Mouse (Mus musculus) kidney, embryonic 15.5 days (tissue): ENCODE measurements around the gene Pip4k2a. TPM values are rescaled to one million over a fixed set of nuclear protein-coding genes. Genes with fewer than 3 reads are reported as not detected.

ENCODE experiments used
- ATAC-seq: fragments of 200-750 bp; cut with Nextera tagmentation; replicated peaks from 2 replicates; pipeline ENCODE4 v1.8.0; 2017; ENCODE audit warnings: moderate TSS enrichment; ENCODE audit not compliant: low FRiP score
- H3K27ac ChIP-seq: fragments of 300-500 bp; sonication (generic); 2 replicates; pipeline ENCODE4 v1.5.1; 2015; ENCODE audit warnings: mild to moderate bottlenecking, inconsistent platforms
- H3K27me3 ChIP-seq: fragments of 300-500 bp; sonication (generic); 2 replicates; pipeline ENCODE4 v1.6.1; 2015; ENCODE audit warnings: inconsistent platforms
- H3K36me3 ChIP-seq: fragments of 300-500 bp; sonication (generic); 2 replicates; pipeline ENCODE4 v1.6.1; 2015; ENCODE audit warnings: inconsistent platforms
- H3K4me1 ChIP-seq: fragments of 300-500 bp; sonication (generic); 2 replicates; pipeline ENCODE4 v1.6.1; 2015; ENCODE audit warnings: inconsistent platforms
- H3K4me2 ChIP-seq: fragments of 300-500 bp; sonication (generic); 2 replicates; pipeline ENCODE4 v1.6.1; 2015; ENCODE audit warnings: moderate library complexity, mild to moderate bottlenecking, inconsistent platforms
- H3K4me3 ChIP-seq: fragments of 300-500 bp; sonication (generic); replicated peaks from 2 replicates; pipeline ENCODE4 v1.5.1; 2015; ENCODE audit warnings: mild to moderate bottlenecking, inconsistent platforms
- H3K9ac ChIP-seq: fragments of 300-500 bp; sonication (generic); 2 replicates; pipeline ENCODE4 v1.6.1; 2015; ENCODE audit warnings: mild to moderate bottlenecking, inconsistent platforms
- H3K9me3 ChIP-seq: fragments of 300-500 bp; sonication (generic); replicated peaks from 2 replicates; pipeline ENCODE4 v1.6.1; 2016; ENCODE audit warnings: inconsistent platforms
- WGBS: fragments of 180-500 bp; shearing (Covaris S2); methylation state at CpG from one replicate; pipeline ENCODE4 v1.1.7; 2015; ENCODE audit warnings: mixed read lengths; 5-methylcytosine and 5-hydroxymethylcytosine counted together
- polyA plus RNA-seq: library from polyadenylated mRNA; unstranded; fragments of >200 nt; fragmentation: Nextera tagmentation; extraction: Ambion mirVana; gene quantifications from 2 replicates; pipeline ENCODE4 v1.2.1, GENCODE M21; 2015

The Pip4k2a gene
- polyA plus RNA-seq, 1 experiment from 2014 or later, result 13.2 TPM

DNA sequence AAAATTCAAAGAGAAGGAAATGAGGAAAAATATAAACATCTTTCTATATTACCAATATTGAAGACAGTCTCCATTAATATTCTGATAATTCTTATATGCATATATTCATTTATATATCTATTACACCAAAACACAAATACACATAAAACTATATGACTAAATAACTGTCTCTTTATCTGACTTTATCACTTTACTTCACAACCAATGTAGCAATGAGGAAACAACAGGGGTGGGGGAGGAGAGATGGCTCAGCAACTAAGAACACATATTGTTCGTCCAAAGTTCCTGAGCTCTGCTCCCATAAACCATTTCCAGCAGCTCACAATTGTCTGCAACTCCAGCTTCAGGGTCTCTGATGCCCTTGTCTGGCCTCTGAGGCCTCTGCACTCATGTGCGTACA is 47.2 kb downstream of the Pip4k2a start:
- no peak overlapping the region for H3K9ac ChIP-seq
- H3K27ac ChIP-seq, result no peak overlapping the region
- H3K4me2 ChIP-seq, result no peak overlapping the region
- H3K36me3 ChIP-seq, result no peaks in the 10 kb centered on the region
- no peak for ATAC-seq
- no peak overlapping the region for H3K4me3 ChIP-seq
- 60% methylated on average over 2 of the region's 2 CpGs for WGBS
- H3K27me3 ChIP-seq, result no peaks in the 10 kb centered on the region
- H3K4me1 ChIP-seq, result peaks cover 33% of the 10 kb centered on the region
- H3K9me3 ChIP-seq, result no peaks in the 10 kb centered on the region

DNA sequence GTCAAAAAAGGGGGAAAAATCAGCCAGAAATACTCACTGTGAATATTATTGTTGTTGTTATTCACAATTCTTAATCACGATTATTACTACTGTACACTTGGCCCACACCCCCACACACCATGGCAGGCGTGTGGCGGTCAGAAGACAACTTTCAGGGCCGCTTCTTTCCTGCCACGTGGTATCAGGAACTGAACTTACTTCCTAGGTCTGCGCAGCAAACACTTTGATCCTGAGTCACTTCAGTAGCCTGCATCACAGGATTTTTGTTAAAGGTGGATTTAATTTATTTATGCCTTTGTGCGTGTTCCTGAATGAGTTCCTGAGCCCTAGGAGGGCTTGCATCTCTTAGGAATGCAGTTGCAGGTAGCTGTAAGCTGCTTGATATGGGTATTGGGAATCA is 49.2 kb downstream of the Pip4k2a start:
- WGBS, result 82% methylated on average over 7 of the region's 7 CpGs
- no peak overlapping the region for H3K9ac ChIP-seq

DNA sequence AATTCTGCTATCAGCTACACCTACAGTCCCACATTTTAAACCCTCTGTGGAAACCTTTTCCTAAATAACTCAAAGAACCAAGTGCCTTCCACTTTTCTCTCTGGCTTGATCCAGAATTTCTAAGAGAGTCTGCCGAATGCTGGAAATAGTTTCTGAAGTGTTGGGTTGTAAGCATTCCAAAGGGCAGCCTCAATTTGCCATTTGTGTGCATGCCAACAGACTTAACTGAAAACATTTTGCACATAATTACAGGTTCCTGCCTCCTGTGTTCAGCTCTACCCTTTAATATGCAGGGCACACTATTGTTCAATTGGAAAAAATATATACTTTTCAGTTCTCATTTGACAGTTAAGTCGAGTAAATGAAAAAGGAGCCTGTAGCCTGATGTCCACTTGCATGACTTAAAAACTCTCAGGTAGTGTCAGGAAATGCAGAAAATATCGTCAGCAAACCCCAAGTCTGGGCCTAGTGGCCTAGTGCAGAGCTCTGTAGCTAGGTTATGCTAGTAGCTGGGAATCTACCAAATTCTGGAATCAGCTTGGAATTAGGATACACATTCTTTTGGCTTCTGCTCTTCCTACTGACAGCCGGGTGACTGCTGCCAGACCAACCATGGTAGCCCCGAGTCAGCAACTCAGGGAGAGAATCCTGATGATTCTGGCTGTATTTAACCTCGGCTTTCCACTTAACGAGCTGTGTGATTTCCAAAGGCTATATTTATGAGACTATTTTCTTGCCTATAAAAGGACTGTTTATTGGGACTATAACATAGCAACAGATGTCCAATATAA is 50.1 kb downstream of the Pip4k2a start:
- no peaks in the 10 kb centered on the region for H3K27me3 ChIP-seq
- H3K9ac ChIP-seq, result no peak overlapping the region
- H3K27ac ChIP-seq, result no peak overlapping the region
- H3K36me3 ChIP-seq, result no peaks in the 10 kb centered on the region
- peaks cover 25% of the 10 kb centered on the region for H3K4me1 ChIP-seq
- H3K9me3 ChIP-seq, result no peaks in the 10 kb centered on the region
- ATAC-seq, result no peak
- H3K4me3 ChIP-seq, result no peak overlapping the region
- WGBS, result 56% methylated on average over 7 of the region's 7 CpGs
- no peak overlapping the region for H3K4me2 ChIP-seq

More for the DNA sequence above, 49.2 kb downstream of the Pip4k2a start:
- Histone ChIP-seq H3K27me3 (no peaks in the 10 kb centered on the region), H3K27ac (no peak overlapping the region), H3K4me2 (no peak overlapping the region), H3K36me3 (no peaks in the 10 kb centered on the region), H3K9me3 (no peaks in the 10 kb centered on the region), H3K4me1 (peaks cover 26% of the 10 kb centered on the region), H3K4me3 (no peak overlapping the region)
- no peak for ATAC-seq

DNA sequence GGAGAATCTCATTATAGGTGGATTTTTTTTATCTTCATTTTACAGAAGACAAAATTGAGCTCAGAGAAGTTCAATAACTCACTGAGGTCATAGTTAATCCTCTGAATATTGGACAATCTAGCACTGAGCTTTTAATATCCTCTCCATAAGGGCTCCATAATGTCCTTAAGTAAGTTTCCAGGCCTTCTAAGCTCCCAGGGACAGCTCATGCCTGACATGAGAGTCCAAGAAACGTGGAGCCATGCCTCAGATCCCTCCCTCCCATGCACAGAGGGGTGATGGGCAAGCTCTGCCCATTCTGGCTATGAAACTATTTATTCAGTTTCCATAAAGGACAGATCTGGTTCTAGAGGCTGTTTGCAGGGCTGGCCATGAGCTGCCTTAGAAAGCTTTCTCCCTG is 52.5 kb downstream of the Pip4k2a start:
- Histone ChIP-seq H3K27me3 (no peaks in the 10 kb centered on the region), H3K4me3 (no peak overlapping the region), H3K36me3 (no peaks in the 10 kb centered on the region), H3K4me2 (no peak overlapping the region), H3K9me3 (no peaks in the 10 kb centered on the region), H3K9ac (no peak overlapping the region), H3K27ac (peak overlapping the region; percentile 34; the same call in 1 of the 2 replicates), H3K4me1 (peaks cover 25% of the 10 kb centered on the region)
- ATAC-seq, result no peak
- whole genome bisulfite sequencing, result 54% methylated on average over 1 of the region's 1 CpGs

DNA sequence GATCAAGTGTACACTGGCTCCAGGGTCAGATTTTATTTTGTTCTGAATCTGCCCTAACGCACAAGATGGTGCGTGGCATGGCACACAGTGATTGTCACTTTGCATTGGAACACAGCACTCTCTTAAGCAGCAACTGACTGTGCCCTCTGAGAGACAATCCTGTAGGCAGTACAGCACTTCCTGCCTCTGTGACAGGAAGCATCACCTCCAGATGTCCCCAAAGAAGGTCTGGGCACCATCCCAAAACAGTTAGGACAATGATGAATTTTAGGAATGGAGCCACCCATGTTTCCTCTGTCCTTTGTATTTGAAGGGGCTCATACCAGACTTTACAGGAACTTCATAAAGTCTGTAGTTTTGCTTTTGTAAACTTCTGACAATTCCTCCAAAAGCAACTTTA is 54.0 kb downstream of the Pip4k2a start:
- Histone ChIP-seq H3K36me3 (no peaks in the 10 kb centered on the region), H3K4me2 (no peak overlapping the region), H3K9ac (no peak overlapping the region), H3K27me3 (no peaks in the 10 kb centered on the region), H3K27ac (peak overlapping the region; percentile 59), H3K4me1 (peaks cover 35% of the 10 kb centered on the region), H3K4me3 (no peak overlapping the region), H3K9me3 (no peaks in the 10 kb centered on the region)
- WGBS, result 74% methylated on average over 2 of the region's 2 CpGs
- 0 out of 2 replicates have a peak, but pooled peaks have one; percentile 27 for ATAC-seq

DNA sequence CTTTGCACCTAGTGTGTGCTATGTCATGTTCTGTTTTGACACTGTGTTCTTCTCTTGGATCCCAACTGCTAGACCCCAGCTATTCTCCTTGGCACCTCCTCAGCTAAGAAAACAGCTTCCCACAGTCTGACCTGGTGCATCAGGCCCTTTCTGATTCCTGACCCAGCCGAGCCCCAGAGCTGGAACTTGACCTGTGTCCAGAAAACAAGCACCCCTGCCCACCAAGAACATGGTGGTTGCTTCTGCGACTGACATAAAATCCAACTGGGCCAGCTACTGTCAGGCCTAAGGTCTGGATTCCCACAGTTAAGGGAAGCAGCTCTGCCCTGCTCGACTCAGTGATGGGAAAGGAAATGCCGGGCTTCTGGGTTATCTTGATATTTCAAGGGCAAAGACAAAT is 54.6 kb downstream of the Pip4k2a start:
- no peak overlapping the region for H3K4me3 ChIP-seq
- peak overlapping the region; percentile 59 for H3K27ac ChIP-seq
- H3K9ac ChIP-seq, result no peak overlapping the region
- no peaks in the 10 kb centered on the region for H3K27me3 ChIP-seq
- no peak overlapping the region for H3K4me2 ChIP-seq
- WGBS, result 44% methylated on average over 4 of the region's 4 CpGs
- no peaks in the 10 kb centered on the region for H3K9me3 ChIP-seq
- H3K36me3 ChIP-seq, result no peaks in the 10 kb centered on the region
- no peak for ATAC-seq
- H3K4me1 ChIP-seq, result peaks cover 40% of the 10 kb centered on the region

DNA sequence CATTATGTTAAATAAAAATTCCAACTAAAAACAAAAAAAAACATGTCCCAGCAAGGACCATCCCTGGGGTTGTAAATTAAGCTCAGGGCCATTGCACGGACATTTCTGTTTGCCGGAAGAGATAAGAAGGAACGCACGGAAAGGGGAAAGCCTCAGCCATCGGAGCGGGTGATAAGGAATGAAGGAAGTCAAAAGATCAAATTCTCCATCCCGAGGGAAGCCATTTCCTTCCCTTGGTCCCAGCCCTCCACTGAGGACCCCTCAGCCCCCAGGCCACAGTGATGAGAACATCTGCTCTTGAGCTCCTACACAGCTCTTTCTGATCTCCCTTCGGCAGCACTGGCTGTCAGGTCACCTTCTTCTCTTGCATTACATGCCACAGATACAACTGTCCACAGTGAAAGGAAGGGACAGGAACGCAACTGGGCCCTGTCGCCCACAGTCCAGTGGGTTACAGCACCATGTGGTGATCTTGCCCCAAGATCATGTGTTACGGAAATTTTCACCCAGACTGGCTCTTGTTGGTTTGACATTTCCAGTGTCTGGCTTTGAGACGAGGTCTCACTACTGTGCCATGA is 57.1 kb downstream of the Pip4k2a start:
- Histone ChIP-seq H3K4me2 (peak overlapping the region; percentile 3), H3K4me1 (peaks cover 50% of the 10 kb centered on the region), H3K9me3 (no peaks in the 10 kb centered on the region), H3K27ac (peak overlapping the region; percentile 75), H3K36me3 (no peaks in the 10 kb centered on the region), H3K9ac (no peak overlapping the region), H3K4me3 (no peak overlapping the region), H3K27me3 (no peaks in the 10 kb centered on the region)
- 60% methylated on average over 12 of the region's 12 CpGs for WGBS
- no peak for ATAC-seq

DNA sequence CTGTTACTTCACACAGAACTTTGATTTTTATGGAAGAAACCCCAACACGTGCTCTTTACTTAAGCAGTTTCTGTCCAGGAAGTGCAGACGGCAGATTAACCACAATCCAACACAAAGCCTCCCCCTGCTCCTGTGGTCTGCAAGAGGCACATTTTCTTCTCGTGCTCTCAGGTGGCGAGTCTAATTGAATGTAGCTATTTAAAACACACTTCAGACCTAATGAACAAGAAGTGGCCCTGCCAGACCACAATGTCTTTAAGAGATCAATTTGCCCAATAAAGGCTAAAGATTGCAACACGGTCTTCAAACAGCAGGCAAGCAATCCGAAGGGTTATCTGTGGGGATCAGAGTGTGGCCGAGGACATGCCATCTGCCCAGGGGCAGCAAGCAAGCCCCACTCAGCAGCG is 59.0 kb downstream of the Pip4k2a start:
- no peak overlapping the region for H3K9ac ChIP-seq
- no peaks in the 10 kb centered on the region for H3K27me3 ChIP-seq
- no peaks in the 10 kb centered on the region for H3K9me3 ChIP-seq
- ATAC-seq, result no peak
- H3K4me1 ChIP-seq, result peaks cover 50% of the 10 kb centered on the region
- H3K4me3 ChIP-seq, result no peak overlapping the region
- no peaks in the 10 kb centered on the region for H3K36me3 ChIP-seq
- H3K27ac ChIP-seq, result 0 out of 2 replicates have a peak overlapping the region, but pooled peaks have one; percentile 30
- WGBS, result 34% methylated on average over 8 of the region's 8 CpGs
- H3K4me2 ChIP-seq, result no peak overlapping the region

DNA sequence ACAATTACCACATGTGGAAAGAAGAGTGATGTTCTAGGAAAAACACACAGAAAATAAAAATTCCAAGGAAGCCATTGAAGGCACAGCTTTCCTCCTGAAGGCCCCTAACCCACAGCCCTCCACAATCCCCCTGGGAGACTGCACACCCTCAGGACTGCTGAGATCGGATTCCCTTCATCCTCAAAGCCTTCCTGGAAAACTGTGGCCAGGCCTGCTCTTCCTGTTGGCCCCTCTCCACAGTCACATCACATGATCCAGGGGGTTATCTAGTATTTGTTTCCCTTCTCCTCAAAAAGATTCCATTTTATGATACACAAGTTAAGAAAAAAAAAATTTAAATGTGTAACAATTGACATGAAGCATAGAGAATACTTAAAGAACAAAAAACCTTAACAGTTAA is 59.7 kb downstream of the Pip4k2a start:
- WGBS, result 37% methylated on average over 1 of the region's 1 CpGs
- H3K9me3 ChIP-seq, result no peaks in the 10 kb centered on the region

DNA sequence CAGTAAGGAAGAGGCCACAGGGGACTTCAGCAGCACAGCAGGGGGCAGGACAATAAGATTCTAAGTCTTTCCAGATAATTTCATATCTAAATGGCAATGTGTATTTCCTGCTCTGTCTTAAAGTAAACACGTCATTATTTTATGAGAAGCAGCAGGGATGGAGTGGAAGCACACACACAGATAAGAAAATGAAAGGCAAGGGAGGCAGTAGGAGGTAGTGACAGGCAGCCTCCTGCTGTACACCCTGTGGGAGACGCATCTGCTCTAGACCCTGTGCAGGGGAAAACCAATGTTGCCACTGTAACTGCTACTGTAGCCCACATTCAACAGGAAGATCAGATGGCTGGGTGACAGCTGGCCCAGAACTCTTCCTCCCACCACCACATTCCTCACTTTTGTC is 60.3 kb downstream of the Pip4k2a start:
- Histone ChIP-seq H3K9me3 (no peaks in the 10 kb centered on the region), H3K27ac (peak overlapping the region; percentile 72), H3K4me1 (peaks cover 50% of the 10 kb centered on the region), H3K27me3 (no peaks in the 10 kb centered on the region), H3K9ac (no peak overlapping the region), H3K36me3 (no peaks in the 10 kb centered on the region), H3K4me2 (no peak overlapping the region), H3K4me3 (no peak overlapping the region)
- ATAC-seq, result 0 out of 2 replicates have a peak, but pooled peaks have one; percentile 19
- WGBS, result 46% methylated on average over 2 of the region's 2 CpGs

More for the DNA sequence above, 59.7 kb downstream of the Pip4k2a start:
- Histone ChIP-seq H3K27ac (peak overlapping the region; percentile 72), H3K27me3 (no peaks in the 10 kb centered on the region), H3K9ac (no peak overlapping the region), H3K4me3 (no peak overlapping the region), H3K36me3 (no peaks in the 10 kb centered on the region), H3K4me1 (peaks cover 50% of the 10 kb centered on the region), H3K4me2 (no peak overlapping the region)
- peak; percentile 41; the same call in 1 of the 2 replicates for ATAC-seq

DNA sequence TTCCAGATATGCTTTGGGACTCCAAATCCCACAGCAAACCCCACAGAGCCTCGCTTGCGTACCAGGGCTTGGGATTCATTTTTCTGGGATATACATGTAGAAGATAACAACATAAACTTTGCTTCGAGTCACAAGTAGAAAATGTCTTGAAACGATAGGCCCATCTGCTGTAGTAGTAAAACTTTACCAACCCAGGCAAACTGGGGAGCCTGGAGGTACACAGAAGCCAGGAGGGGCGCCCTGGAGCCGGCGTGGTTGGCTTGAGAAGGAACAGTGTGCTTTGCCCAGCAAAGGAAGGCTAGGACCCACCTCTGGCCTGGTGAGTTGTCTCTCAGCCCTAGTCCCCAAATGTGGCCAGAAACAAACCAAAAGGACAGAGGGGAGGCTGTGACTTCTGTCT is 61.5 kb downstream of the Pip4k2a start:
- Histone ChIP-seq H3K4me3 (no peak overlapping the region), H3K27ac (no peak overlapping the region), H3K27me3 (no peaks in the 10 kb centered on the region), H3K4me2 (no peak overlapping the region), H3K4me1 (peaks cover 50% of the 10 kb centered on the region), H3K9ac (no peak overlapping the region), H3K36me3 (no peaks in the 10 kb centered on the region), H3K9me3 (no peaks in the 10 kb centered on the region)
- WGBS, result 89% methylated on average over 7 of the region's 7 CpGs
- ATAC-seq, result no peak

DNA sequence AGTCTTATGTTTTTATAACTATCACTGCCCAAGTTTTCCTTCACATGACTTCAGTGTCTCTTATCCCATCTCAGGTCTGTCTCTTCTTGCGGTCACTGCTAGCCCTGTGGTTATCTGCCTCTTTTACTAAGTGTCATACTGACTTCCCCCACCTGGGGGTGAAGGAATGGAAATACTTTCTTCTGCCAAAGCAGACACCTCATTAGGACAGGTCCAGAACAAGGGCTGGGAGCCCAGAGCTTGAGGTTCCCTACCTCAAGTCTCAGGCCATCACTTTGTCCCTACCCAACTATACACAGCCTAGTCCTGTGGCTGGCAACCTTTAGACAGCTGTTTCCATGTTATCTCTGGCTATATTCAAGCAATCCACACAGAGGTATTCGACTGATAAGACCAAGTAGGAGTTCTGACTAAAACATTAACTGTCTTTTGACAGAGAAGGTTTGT is 62.3 kb downstream of the Pip4k2a start:
- Histone ChIP-seq H3K27me3 (no peaks in the 10 kb centered on the region), H3K4me3 (no peak overlapping the region), H3K9me3 (no peaks in the 10 kb centered on the region), H3K27ac (no peak overlapping the region), H3K4me1 (peaks cover 43% of the 10 kb centered on the region), H3K36me3 (no peaks in the 10 kb centered on the region), H3K4me2 (no peak overlapping the region), H3K9ac (no peak overlapping the region)
- no peak for ATAC-seq
- 90% methylated on average over 2 of the region's 2 CpGs for WGBS
